Mouse (Mus musculus) kidney, postnatal 4 days (tissue): ENCODE measurements at regions not wholly inside any gene's neighbourhood (a gene's known extent, or its start where the extent isn't known, plus 50 kb on each side); places are given as distances from the start of the nearest gene placed in this dataset.

Experiments
- DNase-seq, 2 experiments: peaks; one replicate each; pipeline ENCODE4 v3.0.0; 2021; ENCODE audit warnings: mixed read lengths in 2 of 2

DNA sequence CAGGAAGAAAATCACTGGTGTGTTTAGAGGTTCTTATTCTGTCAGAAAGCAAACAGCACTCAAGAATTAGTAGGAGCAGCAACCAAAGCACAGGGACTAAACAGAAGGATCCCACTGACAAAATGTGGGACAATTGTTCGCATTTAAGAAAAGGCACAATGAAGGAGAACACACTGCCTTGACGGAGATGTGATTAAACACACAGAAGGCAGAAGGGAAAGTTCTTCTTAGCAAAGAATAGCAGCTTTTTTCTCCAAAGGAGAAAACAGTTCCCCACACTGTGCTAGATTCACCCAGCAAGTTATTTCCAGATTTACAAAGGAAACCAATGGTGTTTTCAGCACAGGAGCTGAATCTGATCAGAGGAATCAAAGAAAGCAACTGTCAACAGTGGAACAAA, 316.5 kb downstream of the Nsun3 start:
- no peak for DNase-seq

DNA sequence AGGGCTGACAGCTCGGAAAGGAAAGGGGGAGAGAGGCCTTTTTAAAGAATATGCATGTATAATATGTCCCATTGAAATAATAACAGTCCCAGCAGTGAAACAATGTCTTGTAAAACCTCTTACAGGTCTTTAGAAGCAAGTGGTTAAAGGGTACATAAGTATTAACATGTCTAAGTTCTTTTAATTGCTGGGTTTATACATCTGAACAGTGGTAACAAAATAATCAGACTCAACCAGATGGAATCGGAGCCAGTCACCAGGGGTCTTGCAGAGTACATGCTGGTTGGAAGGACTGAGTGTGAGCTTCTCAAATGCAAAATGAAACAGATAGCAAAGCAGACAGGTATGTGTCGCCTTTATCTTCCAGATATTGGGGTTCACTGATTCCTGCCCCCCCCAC, 317.3 kb downstream of the Nsun3 start:
- no peak for DNase-seq

- no peak for DNase-seq
Observed at GRCm38 (mm10) chr16:62468846-62469245, 317.8 kb downstream of the Nsun3 start.

GRCm38 (mm10) chr16:62459949-62460551, 326.6 kb downstream of the Nsun3 start:
- DNase-seq, result no peak

GRCm38 (mm10) chr16:62449735-62450134, 336.9 kb downstream of the Nsun3 start:
- no peak for DNase-seq

DNA sequence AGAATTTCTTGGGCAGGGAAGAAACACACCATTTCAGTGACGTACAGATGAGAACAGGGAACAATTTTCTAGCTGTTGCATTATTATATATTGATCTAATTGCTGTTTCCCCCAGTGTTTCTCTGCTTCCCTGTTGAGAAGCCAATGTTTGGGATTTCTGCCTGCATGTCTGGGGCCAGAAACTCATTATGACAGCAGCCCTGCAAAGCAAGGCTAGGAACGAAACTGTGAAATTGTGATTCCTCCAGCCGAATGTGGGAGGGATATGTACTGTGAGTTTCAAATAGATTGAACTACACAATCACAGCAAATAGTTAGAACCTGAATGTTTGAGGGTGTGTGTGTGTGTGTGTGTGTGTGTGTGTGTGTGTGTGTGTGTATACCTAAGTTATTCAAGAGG, 339.2 kb downstream of the Nsun3 start:
- DNase-seq, result no peak

DNA sequence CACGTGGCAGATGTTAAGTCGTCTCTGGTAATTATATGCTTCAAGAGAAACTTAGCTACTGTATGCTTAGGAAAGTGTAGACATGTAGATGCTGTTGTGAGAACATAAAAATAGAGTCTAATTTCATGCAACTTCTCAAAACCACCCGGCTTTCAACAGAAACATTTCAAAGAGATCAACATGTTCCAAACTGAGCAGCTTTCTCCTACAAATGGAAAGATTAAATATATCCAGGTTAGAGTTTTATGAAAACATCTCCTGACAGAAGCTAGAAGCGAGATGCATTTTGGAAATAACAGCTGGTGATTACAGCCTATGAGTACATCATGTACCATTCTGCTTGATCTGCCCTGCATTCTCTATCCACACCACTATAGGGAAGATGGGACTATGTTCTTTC, 345.4 kb downstream of the Nsun3 start:
- no peak for DNase-seq

GRCm38 (mm10) chr16:62433125-62433524, 353.5 kb downstream of the Nsun3 start:
- DNase-seq, result no peak

DNA sequence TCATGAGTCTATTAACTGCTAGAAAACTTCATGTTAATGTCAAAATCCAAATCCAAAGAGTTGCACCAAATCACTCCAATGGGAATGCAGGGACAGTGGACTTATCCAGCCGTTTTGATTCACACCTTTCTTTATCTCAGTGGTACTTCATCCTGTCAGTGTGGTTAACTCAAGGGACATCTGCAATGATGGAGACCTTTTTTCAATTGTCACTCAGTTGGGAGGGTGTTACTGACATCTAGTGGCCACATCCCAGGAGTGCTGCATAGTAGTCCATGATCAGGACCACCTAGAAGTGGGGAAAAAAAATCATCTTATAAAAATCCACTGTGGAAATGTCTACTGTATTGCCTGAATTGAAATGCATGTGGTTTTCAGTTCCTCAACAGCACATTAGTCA, 372.1 kb downstream of the Nsun3 start:
- peak; percentile 26 for DNase-seq

DNA sequence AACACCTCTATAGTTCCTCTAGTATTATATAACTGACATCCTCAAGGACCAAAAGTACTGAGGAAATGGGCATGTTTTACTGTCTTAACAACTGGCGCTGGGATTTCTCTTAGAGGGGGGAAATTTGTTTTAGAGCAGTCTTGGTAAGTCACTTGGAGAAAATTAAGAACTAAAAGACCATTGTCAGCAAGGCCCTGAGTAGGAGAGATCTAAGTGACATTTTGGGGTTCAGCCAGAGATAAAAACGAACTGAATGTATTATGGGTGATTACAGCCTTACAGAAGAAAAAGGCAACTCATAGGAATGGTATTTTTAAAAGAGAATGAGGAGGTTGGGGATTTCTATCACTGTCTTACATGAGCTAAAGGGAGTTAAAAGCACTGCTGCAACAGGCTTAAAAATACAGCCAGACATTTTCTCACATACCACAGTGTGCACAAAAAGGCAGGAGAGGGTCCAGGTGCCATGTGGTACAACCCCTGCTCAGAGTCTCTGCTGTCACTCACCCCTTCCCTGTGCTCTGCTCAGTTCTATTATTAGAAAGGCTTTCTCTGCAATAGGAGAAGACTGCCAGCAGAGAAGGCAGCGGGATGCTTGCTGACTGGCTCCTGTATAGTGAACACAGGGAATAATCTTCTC, 379.0 kb downstream of the Nsun3 start:
- no peak for DNase-seq

GRCm38 (mm10) chr16:62406458-62406857, 380.2 kb downstream of the Nsun3 start:
- no peak for DNase-seq

GRCm38 (mm10) chr16:62357279-62357678, 429.3 kb downstream of the Nsun3 start:
- DNase-seq, result no peak

- no peak for DNase-seq
Observed at GRCm38 (mm10) chr16:62356349-62356748, 430.3 kb downstream of the Nsun3 start.

DNA sequence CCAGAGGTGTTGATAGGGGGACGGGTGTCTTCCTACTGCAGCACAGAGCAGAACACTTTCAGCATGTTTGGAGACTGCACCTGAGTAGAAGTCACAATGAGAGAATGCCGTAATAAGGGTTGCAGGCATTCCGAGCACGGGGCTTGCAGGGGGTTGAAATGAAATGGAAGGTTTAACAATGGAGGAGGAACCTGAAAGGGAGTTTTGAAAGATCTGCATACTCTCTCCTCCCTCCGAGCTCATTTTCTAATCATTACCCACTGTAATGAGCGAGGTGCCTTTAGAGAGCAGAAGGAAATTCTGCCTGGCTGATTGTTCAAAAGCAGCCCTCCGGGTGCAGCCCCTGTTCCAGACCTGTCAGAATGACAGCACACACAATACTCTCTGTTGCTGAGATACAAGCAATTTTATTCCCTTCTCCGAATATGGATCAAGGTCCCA, 430.8 kb downstream of the Nsun3 start:
- peak in 1 of 2 experiments; percentile 0 for DNase-seq

- no peak for DNase-seq
Observed at GRCm38 (mm10) chr16:62327378-62328036, 459.1 kb downstream of the Nsun3 start.

DNA sequence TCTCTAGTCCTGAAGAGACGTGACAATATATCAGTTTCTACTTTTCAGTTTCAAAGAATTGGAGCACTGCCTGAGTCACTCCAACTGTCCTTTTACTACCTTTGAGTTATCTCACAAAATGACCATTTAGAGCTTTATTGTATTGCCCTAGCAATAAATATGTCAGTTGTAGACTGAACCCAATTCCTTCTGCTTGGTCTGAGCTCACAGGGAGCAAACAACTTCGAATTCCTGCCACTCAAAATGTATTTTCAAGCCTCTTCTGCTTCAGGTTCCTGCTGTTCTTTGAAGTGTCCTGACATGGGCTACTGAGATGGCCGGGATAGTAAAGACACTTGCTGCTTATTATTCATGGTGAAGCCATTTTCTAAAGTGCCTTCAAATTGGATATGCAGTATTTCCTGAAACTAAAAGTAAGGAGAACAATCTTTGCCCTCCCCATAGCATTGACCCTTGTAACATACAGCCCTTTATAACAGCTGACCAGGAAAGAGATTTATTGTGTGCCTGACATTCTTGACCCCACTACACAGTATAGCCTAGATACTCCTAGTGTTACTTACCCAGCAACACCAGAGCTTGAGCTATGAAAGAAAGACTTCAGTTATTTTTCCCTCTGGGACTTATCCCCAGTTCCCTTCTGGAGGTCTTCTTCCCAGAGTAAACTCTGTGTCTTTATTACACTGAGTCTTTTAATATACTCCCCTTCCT, 460.9 kb downstream of the Nsun3 start:
- no peak for DNase-seq

DNA sequence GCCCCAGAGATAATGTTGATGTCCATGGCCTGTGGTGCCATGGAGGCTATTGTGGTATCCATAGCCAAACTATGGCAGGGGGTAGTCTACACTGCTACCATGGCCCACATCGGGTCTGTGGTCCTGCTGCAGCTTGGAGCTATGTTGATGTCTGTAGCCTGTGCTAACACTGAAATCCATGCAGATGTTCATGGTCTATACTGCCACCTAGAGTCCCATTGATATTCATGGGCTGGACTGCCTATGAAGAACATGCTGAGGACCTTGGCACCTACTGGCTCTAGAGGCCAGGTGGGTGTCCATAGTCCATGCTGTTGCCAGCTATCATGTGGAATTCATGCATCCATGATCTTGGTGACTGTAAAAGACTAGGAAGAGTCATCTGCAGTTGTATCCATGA, 463.8 kb downstream of the Nsun3 start:
- DNase-seq, result peak in 1 of 2 experiments; percentile 3

DNA sequence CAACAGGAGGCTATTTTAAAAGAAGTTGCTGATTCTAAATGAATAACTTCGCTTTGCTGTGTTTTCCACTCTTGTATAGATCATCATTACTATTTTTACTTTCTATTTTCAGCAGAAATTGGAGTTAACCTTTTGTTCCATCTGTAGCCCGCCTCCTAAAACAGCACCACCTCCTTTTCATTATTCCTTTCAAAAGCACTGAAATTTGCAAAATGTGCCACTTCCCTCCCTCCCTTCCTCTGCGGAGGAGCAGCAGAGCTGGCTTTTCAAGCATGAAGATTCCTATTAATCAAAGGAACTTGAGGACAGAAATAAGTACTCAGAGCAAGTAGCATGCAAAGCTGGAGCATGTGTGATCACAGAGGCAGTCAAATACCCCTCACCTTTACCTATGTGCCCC, 497.7 kb downstream of the Nsun3 start:
- no peak for DNase-seq
